Mouse (Mus musculus): ENCODE results near the gene Gm20716. TPM values are rescaled to one million over a fixed set of nuclear protein-coding genes. Genes with fewer than 3 reads are reported as not detected.

The Gm20716 gene
- polyA plus RNA-seq (2015; fragmentation: Nextera tagmentation; extraction: Ambion mirVana): 10.4 and 15.3 TPM in 2 replicates

- DNase-seq (ENCODE audit: low spot score): peak; percentile 90
Observed at GRCm38 (mm10) chr2:168230026-168230728, at the start of gene Gm20716, which contains the start of the genes Dpm1 and Mocs3. Gene Gm20716 (minus strand): TSS chr2:168230364. Gene Dpm1 (minus strand): TSS chr2:168230591. Gene Mocs3 (plus strand): TSS chr2:168230622.

GRCm38 (mm10) chr2:168274374-168274935 is 44.3 kb upstream of the Gm20716 start:
- peak; percentile 55 for DNase-seq (ENCODE audit: low spot score)

GRCm38 (mm10) chr2:168273387-168273786 is 43.2 kb upstream of the Gm20716 start:
- no peak for DNase-seq (ENCODE audit: low spot score)

- peak; percentile 26 for DNase-seq (ENCODE audit: low spot score)
Observed at GRCm38 (mm10) chr2:168268033-168268432, 37.9 kb upstream of the Gm20716 start.

- no peak for DNase-seq (ENCODE audit: low spot score)
Observed at GRCm38 (mm10) chr2:168260900-168261299, 30.7 kb upstream of the Gm20716 start.

- no peak for DNase-seq (ENCODE audit: low spot score)
Observed at GRCm38 (mm10) chr2:168260124-168260523, 30.0 kb upstream of the Gm20716 start.

GRCm38 (mm10) chr2:168259046-168259445 is 28.9 kb upstream of the Gm20716 start:
- no peak for DNase-seq (ENCODE audit: low spot score)

GRCm38 (mm10) chr2:168257188-168257587 is 27.0 kb upstream of the Gm20716 start:
- no peak for DNase-seq (ENCODE audit: low spot score)

- no peak for DNase-seq (ENCODE audit: low spot score)
Observed at GRCm38 (mm10) chr2:168256506-168256905, 26.3 kb upstream of the Gm20716 start.

GRCm38 (mm10) chr2:168253822-168254221 is 23.7 kb upstream of the Gm20716 start:
- no peak for DNase-seq (ENCODE audit: low spot score)

- peak; percentile 79 for DNase-seq (ENCODE audit: low spot score)
Observed at GRCm38 (mm10) chr2:168252639-168253292, 22.6 kb upstream of the Gm20716 start.

- peak; percentile 85 for DNase-seq (ENCODE audit: low spot score)
Observed at GRCm38 (mm10) chr2:168250270-168250669, 20.1 kb upstream of the Gm20716 start.

GRCm38 (mm10) chr2:168248856-168249245 is 18.7 kb upstream of the Gm20716 start:
- DNase-seq (ENCODE audit: low spot score): peak; percentile 45

GRCm38 (mm10) chr2:168248167-168248855 is 18.1 kb upstream of the Gm20716 start:
- no peak for DNase-seq (ENCODE audit: low spot score)

GRCm38 (mm10) chr2:168245571-168245970 is 15.4 kb upstream of the Gm20716 start:
- DNase-seq (ENCODE audit: low spot score): no peak

- no peak for DNase-seq (ENCODE audit: low spot score)
Observed at GRCm38 (mm10) chr2:168243278-168243677, 13.1 kb upstream of the Gm20716 start.

- DNase-seq (ENCODE audit: low spot score): no peak
Observed at GRCm38 (mm10) chr2:168242841-168243240, 12.7 kb upstream of the Gm20716 start.

- no peak for DNase-seq (ENCODE audit: low spot score)
Observed at GRCm38 (mm10) chr2:168238335-168238734, 8.2 kb upstream of the Gm20716 start.

GRCm38 (mm10) chr2:168233286-168233685 is 3.1 kb upstream of the Gm20716 start:
- no peak for DNase-seq (ENCODE audit: low spot score)

GRCm38 (mm10) chr2:168231471-168231829 is 1.3 kb upstream of the Gm20716 start:
- DNase-seq (ENCODE audit: low spot score): no peak

- DNase-seq (ENCODE audit: low spot score): peak; percentile 16
Observed at GRCm38 (mm10) chr2:168230773-168231470, 758 bp upstream of the Gm20716 start.

Data from thymus, postnatal 0 days (tissue).